ENCODE assay signal across 22 mouse cellular contexts in the genomic region with DNA sequence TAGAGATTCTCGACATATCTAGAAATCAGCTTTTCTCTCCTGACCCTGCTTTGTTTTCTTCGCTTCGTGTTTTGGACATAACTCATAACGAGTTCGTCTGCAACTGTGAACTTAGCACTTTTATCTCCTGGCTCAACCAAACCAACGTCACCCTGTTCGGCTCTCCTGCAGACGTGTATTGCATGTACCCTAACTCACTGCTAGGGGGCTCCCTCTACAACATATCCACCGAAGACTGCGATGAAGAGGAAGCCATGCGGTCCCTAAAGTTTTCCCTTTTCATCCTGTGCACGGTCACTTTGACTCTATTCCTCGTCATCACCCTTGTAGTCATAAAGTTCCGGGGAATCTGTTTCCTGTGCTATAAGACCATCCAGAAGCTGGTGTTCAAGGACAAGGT. TPM values are rescaled to one million over a fixed set of nuclear protein-coding genes. Genes with fewer than 3 reads are reported as not detected.
DNase-seq lines count a peak whose midpoint lies in the region; ATAC-seq and TF ChIP-seq lines count a peak whose summit lies in the region.
"Had no signal": no experiment of that assay in that cellular context is flagged by ENCODE, and none has a peak within 500 bp of the region (broad histone marks: within the 10 kb centered on the region; RNA-seq: fewer than 3 reads in every experiment).

No protein-coding gene starts in this region.

- TF ChIP-seq EP300 in lung, postnatal 0 days (IDR thresholded peaks at IDR 0.05): no peak

- peak overlapping the region; percentile 36; the same call in 1 of the 2 replicates for H3K27ac ChIP-seq in kidney, embryonic 16.5 days (ENCODE audit: low read length)
- no peak overlapping the region for H3K27ac ChIP-seq in lung, postnatal 0 days (ENCODE audit: low read length)
- H3K27ac ChIP-seq: forebrain, embryonic 10.5 days; heart, embryonic 15.5 days; hindbrain, embryonic 14.5 days; kidney, embryonic 15.5 days; limb, embryonic 13.5 days; liver, embryonic 12.5 days had no signal

- no peak overlapping the region for H3K4me3 ChIP-seq in kidney, embryonic 16.5 days (ENCODE audit: low read length)
- H3K4me3 ChIP-seq in lung, postnatal 0 days (ENCODE audit: low read depth, low read length): no peak overlapping the region
- H3K4me3 ChIP-seq: forebrain, embryonic 10.5 days; heart, embryonic 15.5 days; kidney, embryonic 15.5 days; limb, embryonic 13.5 days; liver, embryonic 12.5 days had no signal

- no peak overlapping the region for H3K9ac ChIP-seq in kidney, embryonic 16.5 days (replicated peaks; ENCODE audit: low read length)
- H3K9ac ChIP-seq in lung, postnatal 0 days (replicated peaks; ENCODE audit: low read depth): no peak overlapping the region
- H3K9ac ChIP-seq: heart, embryonic 15.5 days; hindbrain, embryonic 14.5 days; kidney, embryonic 15.5 days; limb, embryonic 13.5 days; liver, embryonic 12.5 days had no signal

- H3K27me3 ChIP-seq in kidney, embryonic 16.5 days (ENCODE audit: insufficient read depth, low read length): no peaks in the 10 kb centered on the region
- no peaks in the 10 kb centered on the region for H3K27me3 ChIP-seq in lung, postnatal 0 days (replicated peaks; ENCODE audit: insufficient read depth, low read length)
- H3K27me3 ChIP-seq: heart, embryonic 15.5 days; kidney, embryonic 15.5 days; limb, embryonic 13.5 days; liver, embryonic 12.5 days had no signal

- no peaks in the 10 kb centered on the region for H3K36me3 ChIP-seq in kidney, embryonic 16.5 days (ENCODE audit: insufficient read depth, low read length)
- H3K36me3 ChIP-seq in lung, postnatal 0 days (ENCODE audit: insufficient read depth, low read length): no peaks in the 10 kb centered on the region
- H3K36me3 ChIP-seq: forebrain, embryonic 10.5 days; heart, embryonic 15.5 days; kidney, embryonic 15.5 days; liver, embryonic 12.5 days had no signal

- H3K9me3 ChIP-seq in kidney, embryonic 16.5 days (ENCODE audit: low read length): no peaks in the 10 kb centered on the region
- no peaks in the 10 kb centered on the region for H3K9me3 ChIP-seq in lung, postnatal 0 days (ENCODE audit: low read length)
- H3K9me3 ChIP-seq: forebrain, embryonic 10.5 days; heart, embryonic 15.5 days; kidney, embryonic 15.5 days; limb, embryonic 13.5 days; liver, embryonic 12.5 days had no signal

- ATAC-seq in kidney, embryonic 16.5 days (ENCODE audit: low FRiP score, low TSS enrichment): no peak
- ATAC-seq in lung, postnatal 0 days: no peak
- ATAC-seq: forebrain, embryonic 16.5 days; liver, embryonic 12.5 days had no signal

- no peak for DNase-seq in kidney, adult 8-10 months
- DNase-seq in lung, postnatal 0 days (ENCODE audit: low spot score): no peak
- no peak for DNase-seq in lung, adult 18-20 months
- DNase-seq in R1 (ENCODE audit: low read depth, low spot score): peak; percentile 40
- no peak for DNase-seq in adrenal gland, adult 18-20 months (ENCODE audit: low spot score in 2 of 2)
- no peak for DNase-seq in left cerebral cortex, adult 18-20 months (ENCODE audit: low spot score in 2 of 2)
- DNase-seq: adrenal gland, postnatal 36 days; B cell, adult 2 months; cerebellum, adult 11 months; gastrocnemius, postnatal 14 days; heart, adult 18-20 months; heart, postnatal 36 days; right cerebral cortex, postnatal 14 days had no signal

- H3K4me1 ChIP-seq in kidney, embryonic 16.5 days (ENCODE audit: insufficient read depth, low read length): 0 out of 2 replicates have a peak, but pooled peaks cover 5% of the 10 kb centered on the region
- H3K4me1 ChIP-seq in lung, postnatal 0 days (ENCODE audit: insufficient read depth, low read depth, low read length): no peaks in the 10 kb centered on the region
- H3K4me1 ChIP-seq: forebrain, embryonic 10.5 days; heart, embryonic 15.5 days; limb, embryonic 13.5 days; liver, embryonic 12.5 days had no signal

- TF ChIP-seq CTCF in lung, postnatal 0 days (IDR thresholded peaks at IDR 0.05): peak; percentile 41

- H3K4me2 ChIP-seq in kidney, embryonic 16.5 days (replicated peaks; ENCODE audit: low read depth, low read length): no peak overlapping the region
- no peak overlapping the region for H3K4me2 ChIP-seq in lung, postnatal 0 days (replicated peaks; ENCODE audit: low read depth, low read length)
- H3K4me2 ChIP-seq: heart, embryonic 15.5 days; hindbrain, embryonic 14.5 days; kidney, embryonic 15.5 days; limb, embryonic 13.5 days; liver, embryonic 12.5 days; midbrain, embryonic 11.5 days had no signal

- 75% methylated on average over 14 of the region's 14 CpGs for WGBS in kidney, embryonic 16.5 days
- 78% methylated on average over 14 of the region's 14 CpGs for WGBS in lung, postnatal 0 days

RNA-seq across cellular contexts. Expression of a gene that starts 20.2 kb away (rescaled TPM):
- polyA plus RNA-seq in kidney, embryonic 16.5 days (2015; fragmentation: Nextera tagmentation; extraction: Ambion mirVana): 1.00 and 1.0 TPM in 2 replicates
- polyA plus RNA-seq in lung, postnatal 0 days (2015; fragmentation: Nextera tagmentation; extraction: Ambion mirVana): 1.5 TPM in 2 replicates
- total RNA-seq in adrenal gland, adult 18-20 months (2021): 1 to 10 TPM; 1.3 to 2.4 TPM
- under 1 TPM; 0.28 to 0.30 TPM for total RNA-seq in left cerebral cortex, adult 18-20 months (2021)
